Mouse (Mus musculus) right cerebral cortex, postnatal 25 days (tissue): ENCODE results near the gene Rmnd5a.
"Not testable (repeated sequence)": the region's sequence is repeated elsewhere in the genome, so short reads cannot be mapped to it uniquely, and the experiment has no call there.

Experiments
- DNase-seq: peaks from one replicate; pipeline ENCODE4 v3.0.0; 2022

Gene Rmnd5a

GRCm38 (mm10) chr6:71440492-71441250 lies at the start of gene Rmnd5a:
TSS of gene Rmnd5a (minus strand) at chr6:71440637.
- DNase-seq: peak; percentile 98

GRCm38 (mm10) chr6:71487966-71488365 lies 47.5 kb upstream of the Rmnd5a start:
- DNase-seq: no peak

GRCm38 (mm10) chr6:71486867-71487266 lies 46.4 kb upstream of the Rmnd5a start:
- DNase-seq: no peak

- no peak for DNase-seq
These were observed 45.8 kb upstream of the Rmnd5a start for GRCm38 (mm10) chr6:71486226-71486625.

GRCm38 (mm10) chr6:71485246-71485645 lies 44.8 kb upstream of the Rmnd5a start:
- no peak for DNase-seq

- DNase-seq: no peak
These were observed 40.7 kb upstream of the Rmnd5a start for GRCm38 (mm10) chr6:71481136-71481535.

GRCm38 (mm10) chr6:71480136-71480535 lies 39.7 kb upstream of the Rmnd5a start:
- no peak for DNase-seq

GRCm38 (mm10) chr6:71479588-71479987 lies 39.2 kb upstream of the Rmnd5a start:
- not testable (repeated sequence) for DNase-seq

GRCm38 (mm10) chr6:71478816-71479568 lies 38.6 kb upstream of the Rmnd5a start:
- DNase-seq: not testable (repeated sequence)

GRCm38 (mm10) chr6:71476783-71477182 lies 36.3 kb upstream of the Rmnd5a start:
- no peak for DNase-seq

- DNase-seq: no peak
These were observed 35.2 kb upstream of the Rmnd5a start for GRCm38 (mm10) chr6:71475604-71476003.

- no peak for DNase-seq
These were observed 32.3 kb upstream of the Rmnd5a start for GRCm38 (mm10) chr6:71472786-71473185.

- DNase-seq: no peak
These were observed 31.5 kb upstream of the Rmnd5a start for GRCm38 (mm10) chr6:71471830-71472520.

- DNase-seq: no peak
These were observed 28.9 kb upstream of the Rmnd5a start for GRCm38 (mm10) chr6:71469291-71469690.

GRCm38 (mm10) chr6:71467766-71468165 lies 27.3 kb upstream of the Rmnd5a start:
- no peak for DNase-seq

- no peak for DNase-seq
These were observed 24.7 kb upstream of the Rmnd5a start for GRCm38 (mm10) chr6:71465146-71465545.

GRCm38 (mm10) chr6:71457956-71458608 lies 17.6 kb upstream of the Rmnd5a start:
- no peak for DNase-seq

GRCm38 (mm10) chr6:71453983-71454739 lies 13.7 kb upstream of the Rmnd5a start:
- DNase-seq: not testable (repeated sequence)

- DNase-seq: no peak
These were observed 12.4 kb upstream of the Rmnd5a start for GRCm38 (mm10) chr6:71452792-71453191.

- DNase-seq: no peak
These were observed 5.1 kb upstream of the Rmnd5a start for GRCm38 (mm10) chr6:71445560-71445959.

GRCm38 (mm10) chr6:71444756-71445155 lies 4.3 kb upstream of the Rmnd5a start:
- DNase-seq: no peak

GRCm38 (mm10) chr6:71442130-71442529 lies 1.7 kb upstream of the Rmnd5a start:
- no peak for DNase-seq
